Mouse (Mus musculus) adrenal gland (tissue): ENCODE measurements around the gene Cptp.

Source experiments
- microRNA-seq, 2 experiments: library from miRNA; unstranded; fragments of <30 nt; microRNA quantifications; one replicate each; pipeline ENCODE4; 2019

Cptp gene

Small RNA genes within 50 kb of the gene (microRNA-seq; reads per million reads assigned to microRNA genes)
- gene Gm22991: 0 reads per million in 2 experiments
